Mouse (Mus musculus): ENCODE measurements around the gene 4932438H23Rik. TPM values are rescaled to one million over a fixed set of nuclear protein-coding genes. Genes with fewer than 3 reads are reported as not detected.

4932438H23Rik gene
- total RNA-seq, 1 experiment from 2014 or later = 2.2 TPM

Other genes starting within 250 kb of the 4932438H23Rik start
- 54.6 and 80.8 TPM in 2 replicates for gene Cfap298, start 160.0 kb downstream of the 4932438H23Rik start, total RNA-seq (2017)
- gene Synj1, start 83.8 kb downstream of the 4932438H23Rik start, total RNA-seq (2017) = 29.6 and 37.5 TPM in 2 replicates
- 136 and 140 TPM in 2 replicates for gene Paxbp1, start 50.6 kb downstream of the 4932438H23Rik start, total RNA-seq (2017)
- gene Olig2, start 130.3 kb upstream of the 4932438H23Rik start, total RNA-seq (2017) = not detected in 2 replicates
- not detected in 2 replicates for gene Olig1, start 174.7 kb upstream of the 4932438H23Rik start, total RNA-seq (2017)

Data from hematopoietic stem cell, adult 5-6 weeks (primary cell).